Mouse (Mus musculus) adrenal gland, adult (tissue): ENCODE data around the gene Kdm2a.

ENCODE experiments used
- DNase-seq, 2 experiments: peaks; one replicate each; pipeline ENCODE4 v3.0.0; 2022 to 2023; ENCODE audit warnings: low spot score in 1 of 2; ENCODE audit not compliant: inconsistent age in 2 of 2

Kdm2a gene

GRCm38 (mm10) chr19:4332653-4333052 is 65.4 kb downstream of the Kdm2a start:
- DNase-seq: peak; percentile 70 to 89

GRCm38 (mm10) chr19:4331273-4331672 is 66.8 kb downstream of the Kdm2a start:
- no peak for DNase-seq

- DNase-seq: peak in 1 of 2 experiments; percentile 70
Measured at GRCm38 (mm10) chr19:4330603-4331002, 67.5 kb downstream of the Kdm2a start.

- peak in 1 of 2 experiments; percentile 36 for DNase-seq
Measured at GRCm38 (mm10) chr19:4328737-4329304, 69.3 kb downstream of the Kdm2a start.

GRCm38 (mm10) chr19:4326881-4327280 is 71.2 kb downstream of the Kdm2a start:
- peak in 1 of 2 experiments; percentile 46 for DNase-seq

GRCm38 (mm10) chr19:4326106-4326505 is 72.0 kb downstream of the Kdm2a start:
- no peak for DNase-seq

- peak in 1 of 2 experiments; percentile 34 for DNase-seq
Measured at GRCm38 (mm10) chr19:4322134-4322533, 76.0 kb downstream of the Kdm2a start.

GRCm38 (mm10) chr19:4321622-4322021 is 76.5 kb downstream of the Kdm2a start:
- DNase-seq: no peak

- DNase-seq: no peak
Measured at GRCm38 (mm10) chr19:4319272-4319671, 78.8 kb downstream of the Kdm2a start.

GRCm38 (mm10) chr19:4317181-4317580 is 80.9 kb downstream of the Kdm2a start:
- DNase-seq: no peak

- DNase-seq: peak; percentile 81 to 90
Measured at GRCm38 (mm10) chr19:4315223-4315944, 82.7 kb downstream of the Kdm2a start.

GRCm38 (mm10) chr19:4309776-4310185 is 88.3 kb downstream of the Kdm2a start:
- peak; percentile 53 to 78 for DNase-seq

GRCm38 (mm10) chr19:4309302-4309701 is 88.8 kb downstream of the Kdm2a start:
- DNase-seq: no peak

- DNase-seq: peak; percentile 86 to 94
Measured at GRCm38 (mm10) chr19:4306190-4306577, 91.9 kb downstream of the Kdm2a start, which contains the start of gene Grk2. Gene Grk2, minus strand, starts transcription at chr19:4306222.

GRCm38 (mm10) chr19:4305491-4306189 is 92.4 kb downstream of the Kdm2a start:
- DNase-seq: peak; percentile 62 to 85

- no peak for DNase-seq
Measured at GRCm38 (mm10) chr19:4304871-4305321, 93.2 kb downstream of the Kdm2a start.

- peak in 1 of 2 experiments; percentile 61 for DNase-seq
Measured at GRCm38 (mm10) chr19:4304251-4304821, 93.7 kb downstream of the Kdm2a start.

- DNase-seq: no peak
Measured at GRCm38 (mm10) chr19:4303640-4303995, 94.5 kb downstream of the Kdm2a start.

- peak in 1 of 2 experiments; percentile 71 for DNase-seq
Measured at GRCm38 (mm10) chr19:4302936-4303639, 95.0 kb downstream of the Kdm2a start.

- DNase-seq: peak; percentile 48 to 65
Measured at GRCm38 (mm10) chr19:4301735-4302651, 96.1 kb downstream of the Kdm2a start.
